Comparison of ENCODE assay signal across 8 mouse cellular contexts in genomic region chr2:29971838-29972635, GRCm38 (mm10). TPM values are rescaled to one million over a fixed set of nuclear protein-coding genes. Genes with fewer than 3 reads are reported as not detected.
DNase-seq lines count a peak whose midpoint lies in the region; ATAC-seq lines count a peak whose summit lies in the region.

No protein-coding gene starts in this region.

- no peak overlapping the region for H3K4me3 ChIP-seq in midbrain, embryonic 14.5 days (replicated peaks; ENCODE audit: low read depth, low read length)
- no peak overlapping the region for H3K4me3 ChIP-seq in midbrain, embryonic 11.5 days (ENCODE audit: low read depth, low read length)
- no peak overlapping the region for H3K4me3 ChIP-seq in heart, embryonic 12.5 days

- no peak overlapping the region for H3K4me2 ChIP-seq in midbrain, embryonic 14.5 days (ENCODE audit: low read length)
- no peak overlapping the region for H3K4me2 ChIP-seq in midbrain, embryonic 11.5 days
- peak overlapping the region; percentile 22 for H3K4me2 ChIP-seq in heart, embryonic 12.5 days

- no peak for ATAC-seq in midbrain, embryonic 14.5 days (ENCODE audit: low FRiP score, low TSS enrichment)
- ATAC-seq in midbrain, embryonic 11.5 days (ENCODE audit: low FRiP score) = no peak
- peak; percentile 60; the same call in 1 of the 2 replicates for ATAC-seq in heart, embryonic 12.5 days (ENCODE audit: insufficient number of reproducible peaks, low FRiP score)

- WGBS in midbrain, embryonic 14.5 days = 80% methylated on average over 9 of the region's 9 CpGs
- WGBS in midbrain, embryonic 11.5 days = 89% methylated on average over 9 of the region's 9 CpGs
- WGBS in heart, embryonic 12.5 days = 33% methylated on average over 9 of the region's 9 CpGs

- H3K9me3 ChIP-seq in midbrain, embryonic 14.5 days (ENCODE audit: control insufficient read depth, low read length) = no peaks in the 10 kb centered on the region
- no peaks in the 10 kb centered on the region for H3K9me3 ChIP-seq in midbrain, embryonic 11.5 days (ENCODE audit: control insufficient read depth, low read length)
- H3K9me3 ChIP-seq in heart, embryonic 12.5 days (replicated peaks) = no peaks in the 10 kb centered on the region

- DNase-seq in midbrain, embryonic 14.5 days = peak; percentile 29
- no peak for DNase-seq in midbrain, embryonic 11.5 days (ENCODE audit: low spot score, missing footprints)
- peak; percentile 77 to 86 for DNase-seq in cerebellum, adult 18-20 months
- DNase-seq in kidney, postnatal 10 days = peak; percentile 92
- peak; percentile 88 for DNase-seq in lung, postnatal 10 days
- DNase-seq in thymus, adult 18-20 months = no peak
- no peak for DNase-seq in retina, postnatal 1 day

- peaks cover 39% of the 10 kb centered on the region for H3K4me1 ChIP-seq in midbrain, embryonic 14.5 days (ENCODE audit: control insufficient read depth, insufficient read depth, low read length)
- peaks cover 5% of the 10 kb centered on the region for H3K4me1 ChIP-seq in midbrain, embryonic 11.5 days (ENCODE audit: control insufficient read depth, insufficient read depth, low read length)
- H3K4me1 ChIP-seq in heart, embryonic 12.5 days (replicated peaks) = peaks cover 50% of the 10 kb centered on the region

- no peak overlapping the region for H3K9ac ChIP-seq in midbrain, embryonic 14.5 days (replicated peaks; ENCODE audit: low read length)
- H3K9ac ChIP-seq in midbrain, embryonic 11.5 days (ENCODE audit: low read length) = no peak overlapping the region
- H3K9ac ChIP-seq in heart, embryonic 12.5 days = no peak overlapping the region

- no peak overlapping the region for H3K27ac ChIP-seq in midbrain, embryonic 14.5 days (replicated peaks; ENCODE audit: low read depth, low read length)
- H3K27ac ChIP-seq in midbrain, embryonic 11.5 days (ENCODE audit: low read depth, low read length) = no peak overlapping the region
- peak overlapping the region; percentile 80 for H3K27ac ChIP-seq in heart, embryonic 12.5 days (ENCODE audit: poor library complexity, severe bottlenecking)

- H3K36me3 ChIP-seq in midbrain, embryonic 14.5 days (ENCODE audit: control insufficient read depth, insufficient read depth, low read length) = peaks cover 51% of the 10 kb centered on the region
- H3K36me3 ChIP-seq in midbrain, embryonic 11.5 days (ENCODE audit: control insufficient read depth, insufficient read depth, low read length) = no peaks in the 10 kb centered on the region; the same call in 1 of the 2 replicates
- peaks cover 44% of the 10 kb centered on the region for H3K36me3 ChIP-seq in heart, embryonic 12.5 days

- no peaks in the 10 kb centered on the region for H3K27me3 ChIP-seq in midbrain, embryonic 14.5 days (ENCODE audit: control insufficient read depth, insufficient read depth, low read length)
- no peaks in the 10 kb centered on the region for H3K27me3 ChIP-seq in midbrain, embryonic 11.5 days (ENCODE audit: control insufficient read depth, insufficient read depth, low read length)
- H3K27me3 ChIP-seq in heart, embryonic 12.5 days (replicated peaks) = no peaks in the 10 kb centered on the region

RNA-seq across cellular contexts. Expression of gene Sptan1, which starts 6.7 kb away (rescaled TPM):
- 312 and 331 TPM in 2 replicates for polyA plus RNA-seq in midbrain, embryonic 14.5 days (2014; fragmentation: Nextera tagmentation; extraction: Ambion mirVana)
- 136 and 144 TPM in 2 replicates for polyA plus RNA-seq in midbrain, embryonic 11.5 days (2014; fragmentation: Nextera tagmentation; extraction: Ambion mirVana)
- polyA plus RNA-seq in heart, embryonic 12.5 days (2016; fragmentation: Nextera tagmentation; extraction: Ambion mirVana) = 124 and 141 TPM in 2 replicates

RNA-seq across cellular contexts. Expression of gene Gle1, which starts 36.8 kb away (rescaled TPM):
- 53.5 and 61.5 TPM in 2 replicates for polyA plus RNA-seq in midbrain, embryonic 14.5 days (2014; fragmentation: Nextera tagmentation; extraction: Ambion mirVana)
- 52.5 and 57.4 TPM in 2 replicates for polyA plus RNA-seq in midbrain, embryonic 11.5 days (2014; fragmentation: Nextera tagmentation; extraction: Ambion mirVana)
- 42.8 and 43.3 TPM in 2 replicates for polyA plus RNA-seq in heart, embryonic 12.5 days (2016; fragmentation: Nextera tagmentation; extraction: Ambion mirVana)

Comparison
In these comparisons a context has a peak if more than half of its experiments do, and no peak if none do; other contexts are left out.
1. DNase-seq: peak in midbrain, embryonic 14.5 days (single experiment), cerebellum, adult 18-20 months (2 of 2), kidney, postnatal 10 days (single experiment) and lung, postnatal 10 days (single experiment); none in midbrain, embryonic 11.5 days (single experiment), thymus, adult 18-20 months (0 of 2) and retina, postnatal 1 day (single experiment).